Mouse (Mus musculus): Measurements from ENCODE around the gene Serpini2. TPM values are rescaled to one million over a fixed set of nuclear protein-coding genes. Genes with fewer than 3 reads are reported as not detected.

Serpini2 gene
- not detected for polyA plus RNA-seq (2012; fragmentation: generic; extraction: Trizol)

DNA sequence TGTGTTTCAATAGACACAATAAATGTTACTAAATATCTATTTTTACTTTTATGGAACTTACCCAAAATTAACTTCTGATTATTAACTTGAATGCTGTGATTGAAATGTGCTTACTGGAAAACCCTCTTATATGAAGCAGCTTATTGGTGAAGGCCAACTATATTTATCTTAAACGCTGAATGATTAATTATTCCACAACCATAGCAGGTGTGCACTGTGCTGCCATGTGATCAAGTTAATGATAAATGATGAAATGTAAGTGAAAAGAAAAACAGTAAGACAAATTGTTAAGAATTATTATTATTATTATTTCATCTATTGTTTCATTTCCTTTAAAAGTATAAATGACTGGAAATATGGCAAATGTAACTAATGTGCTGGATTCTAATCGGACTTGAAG is at the start of gene Serpini2:
TSS of gene Serpini2 (minus strand) at position 101 of the 400 bp plus-strand sequence.

Other genes with a start within 250 kb of the Serpini2 start
- gene Zbbx, start 105.0 kb downstream of the Serpini2 start, polyA plus RNA-seq (2012; fragmentation: generic; extraction: Trizol), result not detected
- not detected for gene Wdr49, start 212.1 kb upstream of the Serpini2 start, polyA plus RNA-seq (2012; fragmentation: generic; extraction: Trizol)

All from C3H10T1/2 (cell line).